Mouse (Mus musculus): Measurements from ENCODE around the gene Stx4a. TPM values are rescaled to one million over a fixed set of nuclear protein-coding genes. Genes with fewer than 3 reads are reported as not detected.
"Not testable (repeated sequence)": the region's sequence is repeated elsewhere in the genome, so short reads cannot be mapped to it uniquely, and the experiment has no call there.

The Stx4a gene
- polyA plus RNA-seq, 1 experiment = 35.3 TPM

GRCm38 (mm10) chr7:127815116-127815665 lies 8.9 kb upstream of the Stx4a start:
- no peak for DNase-seq (ENCODE audit: low read depth)
- no peak for TF ChIP-seq CTCF (IDR thresholded peaks at IDR 0.05; ENCODE audit: borderline replicate concordance, extremely low read depth, insufficient read depth, insufficient read length)
- no peak for TF ChIP-seq POLR2A (IDR thresholded peaks at IDR 0.05; ENCODE audit: borderline replicate concordance, extremely low read depth, insufficient read depth, insufficient read length, poor library complexity, severe bottlenecking)

GRCm38 (mm10) chr7:127815954-127816821 lies 7.9 kb upstream of the Stx4a start:
- TF ChIP-seq POLR2A (IDR thresholded peaks at IDR 0.05; ENCODE audit: borderline replicate concordance, extremely low read depth, insufficient read depth, insufficient read length, poor library complexity, severe bottlenecking) (no peak), CTCF (IDR thresholded peaks at IDR 0.05; ENCODE audit: borderline replicate concordance, extremely low read depth, insufficient read depth, insufficient read length) (no peak)
- DNase-seq (ENCODE audit: low read depth) = no peak

- no peak for DNase-seq (ENCODE audit: low read depth)
- TF ChIP-seq POLR2A (IDR thresholded peaks at IDR 0.05; ENCODE audit: borderline replicate concordance, extremely low read depth, insufficient read depth, insufficient read length, poor library complexity, severe bottlenecking) (no peak), CTCF (IDR thresholded peaks at IDR 0.05; ENCODE audit: borderline replicate concordance, extremely low read depth, insufficient read depth, insufficient read length) (no peak)
These were observed 7.0 kb upstream of the Stx4a start for GRCm38 (mm10) chr7:127817053-127817452.

- DNase-seq (ENCODE audit: low read depth) = no peak
These were observed 6.3 kb upstream of the Stx4a start for GRCm38 (mm10) chr7:127817776-127818175.

GRCm38 (mm10) chr7:127820836-127821509 lies 3.1 kb upstream of the Stx4a start:
- no peak for DNase-seq (ENCODE audit: low read depth)
- no peak for TF ChIP-seq POLR2A (IDR thresholded peaks at IDR 0.05; ENCODE audit: borderline replicate concordance, extremely low read depth, insufficient read depth, insufficient read length, poor library complexity, severe bottlenecking)
- TF ChIP-seq CTCF (IDR thresholded peaks at IDR 0.05; ENCODE audit: borderline replicate concordance, extremely low read depth, insufficient read depth, insufficient read length) = no peak

More at GRCm38 (mm10) chr7:127817776-127818175, 6.3 kb upstream of the Stx4a start:
- TF ChIP-seq CTCF (IDR thresholded peaks at IDR 0.05; ENCODE audit: borderline replicate concordance, extremely low read depth, insufficient read depth, insufficient read length) (no peak), POLR2A (IDR thresholded peaks at IDR 0.05; ENCODE audit: borderline replicate concordance, extremely low read depth, insufficient read depth, insufficient read length, poor library complexity, severe bottlenecking) (no peak)

- DNase-seq (ENCODE audit: low read depth) = no peak
- TF ChIP-seq CTCF (IDR thresholded peaks at IDR 0.05; ENCODE audit: borderline replicate concordance, extremely low read depth, insufficient read depth, insufficient read length) (no peak), POLR2A (IDR thresholded peaks at IDR 0.05; ENCODE audit: borderline replicate concordance, extremely low read depth, insufficient read depth, insufficient read length, poor library complexity, severe bottlenecking) (no peak)
These were observed 1.6 kb upstream of the Stx4a start for GRCm38 (mm10) chr7:127822494-127822893.

GRCm38 (mm10) chr7:127823236-127824171 lies 590 bp upstream of the Stx4a start:
- TF ChIP-seq POLR2A (IDR thresholded peaks at IDR 0.05; ENCODE audit: borderline replicate concordance, extremely low read depth, insufficient read depth, insufficient read length, poor library complexity, severe bottlenecking) (no peak), CTCF (IDR thresholded peaks at IDR 0.05; ENCODE audit: borderline replicate concordance, extremely low read depth, insufficient read depth, insufficient read length) (peak; percentile 9; the same call in 1 of the 2 replicates)

GRCm38 (mm10) chr7:127835550-127835949 lies 11.5 kb downstream of the Stx4a start:
- no peak for DNase-seq (ENCODE audit: low read depth)
- TF ChIP-seq CTCF (IDR thresholded peaks at IDR 0.05; ENCODE audit: borderline replicate concordance, extremely low read depth, insufficient read depth, insufficient read length) (no peak), POLR2A (IDR thresholded peaks at IDR 0.05; ENCODE audit: borderline replicate concordance, extremely low read depth, insufficient read depth, insufficient read length, poor library complexity, severe bottlenecking) (no peak)

More at GRCm38 (mm10) chr7:127823236-127824171, 590 bp upstream of the Stx4a start:
- DNase-seq (ENCODE audit: low read depth) = no peak

- no peak for DNase-seq (ENCODE audit: low read depth)
- TF ChIP-seq CTCF (IDR thresholded peaks at IDR 0.05; ENCODE audit: borderline replicate concordance, extremely low read depth, insufficient read depth, insufficient read length) (no peak), POLR2A (IDR thresholded peaks at IDR 0.05; ENCODE audit: borderline replicate concordance, extremely low read depth, insufficient read depth, insufficient read length, poor library complexity, severe bottlenecking) (no peak)
These were observed 13.4 kb downstream of the Stx4a start for GRCm38 (mm10) chr7:127837473-127837872.

GRCm38 (mm10) chr7:127837878-127838277 lies 13.8 kb downstream of the Stx4a start:
- DNase-seq (ENCODE audit: low read depth) = not testable (repeated sequence)

- DNase-seq (ENCODE audit: low read depth) = not testable (repeated sequence)
These were observed 15.9 kb downstream of the Stx4a start for GRCm38 (mm10) chr7:127840031-127840430.

Measured in brain, embryonic 14.5 days (tissue).